Mouse (Mus musculus) cerebellum, adult 2 months (tissue): ENCODE data around the gene Lypd1. TPM values are rescaled to one million over a fixed set of nuclear protein-coding genes. Genes with fewer than 3 reads are reported as not detected.

Experiments
- DNase-seq, 2 experiments: peaks; one replicate each; pipeline ENCODE4 v3.0.0; 2021
- H3K27ac ChIP-seq: fragments of 200-500 bp; 2 replicates; pipeline ENCODE4 v1.5.1; 2012; ENCODE audit warnings: low read length, control low read depth, inconsistent platforms; ENCODE audit not compliant: insufficient read depth
- H3K27me3 ChIP-seq: fragments of 200-500 bp; 2 replicates; pipeline ENCODE4 v1.6.1; 2012; ENCODE audit warnings: inconsistent platforms, mild to moderate bottlenecking, low read length, moderate library complexity; ENCODE audit not compliant: control insufficient read depth, insufficient read depth
- H3K4me1 ChIP-seq: fragments of 200-500 bp; 2 replicates; pipeline ENCODE4 v1.6.1; 2011; ENCODE audit warnings: low read length; ENCODE audit not compliant: control insufficient read depth, insufficient read depth
- H3K4me3 ChIP-seq: fragments of 200-500 bp; replicated peaks from 2 replicates; pipeline ENCODE3; 2011; ENCODE audit warnings: mild to moderate bottlenecking, low read depth, low read length, control low read depth; ENCODE audit not compliant: insufficient read depth
- CTCF ChIP-seq: fragments of 200-500 bp; IDR thresholded peaks from 2 replicates; pipeline ENCODE4 v1.5.1; 2011; ENCODE audit warnings: low read depth, mild to moderate bottlenecking, control low read depth, low read length, moderate library complexity, borderline replicate concordance; ENCODE audit not compliant: insufficient read depth
- POLR2A ChIP-seq: fragments of 200-500 bp; IDR thresholded peaks from 2 replicates; pipeline ENCODE4 v1.6.1; 2011; ENCODE audit warnings: low read length, control low read depth, borderline replicate concordance; ENCODE audit not compliant: insufficient read depth
- WGBS: fragments of 180-500 bp; shearing (Covaris S2); methylation state at CpG from one replicate; pipeline ENCODE4 v1.1.7; 2018; 5-methylcytosine and 5-hydroxymethylcytosine counted together
- polyA plus RNA-seq: library from polyadenylated mRNA; depleted of rRNA; stranded (reverse); fragments of >200 nt; gene quantifications from 2 replicates; pipeline ENCODE4 v1.2.3, GENCODE M21; 2012; rRNA removed

Lypd1 gene
- 33.3 and 40.0 TPM in 2 replicates for polyA plus RNA-seq

DNA sequence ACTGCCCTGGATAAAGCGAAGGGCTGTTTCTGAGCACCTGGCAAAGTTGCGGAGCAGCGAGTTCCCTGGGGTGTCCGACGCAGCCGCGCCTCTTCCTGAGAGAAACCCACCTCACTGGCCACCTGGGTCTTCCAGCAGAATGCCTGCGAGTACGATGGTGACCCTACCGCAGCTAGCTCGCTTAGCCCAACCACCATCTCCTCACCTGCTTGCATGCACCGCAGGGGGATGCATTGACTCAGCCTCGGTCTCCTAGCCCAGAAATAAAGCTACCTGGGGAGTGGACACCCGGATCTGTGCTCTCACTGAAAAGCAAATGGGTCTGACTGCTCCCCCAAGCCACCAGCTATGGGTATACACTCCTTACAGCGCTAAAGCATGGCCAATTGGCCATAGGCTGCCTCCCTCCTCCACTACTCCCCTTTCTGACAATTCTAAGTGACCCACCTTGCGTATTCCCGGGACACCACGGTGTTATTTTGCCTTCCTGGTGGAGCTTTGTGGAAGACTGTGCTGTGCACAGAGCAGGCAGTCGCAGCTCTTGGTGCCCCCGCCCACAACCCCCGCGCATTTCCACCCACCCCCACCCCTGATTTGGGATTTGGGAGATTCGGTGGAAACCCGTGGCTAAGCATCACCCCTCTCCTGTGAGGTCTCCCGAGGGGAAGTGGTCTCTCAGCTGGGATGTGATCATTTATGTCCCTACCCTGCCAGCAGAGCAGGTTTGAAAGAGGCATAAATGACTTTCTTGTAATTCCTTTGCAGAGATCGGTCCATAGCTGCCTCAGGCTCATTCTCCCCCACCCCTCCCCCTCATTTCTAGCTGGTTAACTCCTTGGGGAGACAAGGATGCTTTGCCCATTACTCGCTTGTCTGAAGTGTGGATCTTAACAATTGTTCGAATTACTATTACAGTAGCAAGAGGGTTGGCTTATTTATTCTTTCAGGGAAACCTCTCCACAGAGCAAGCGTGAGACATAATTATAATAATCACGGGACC lies at the start of gene Lypd1:
Gene Lypd1, minus strand, starts transcription at position 501 of the 1,000 bp plus-strand sequence.
- Histone ChIP-seq H3K27ac (no peak within 1 kb of the TSS), H3K27me3 (no peaks in the 10 kb centered on the region; the same call in 1 of the 2 replicates), H3K4me3 (peak within 1 kb of the TSS; percentile 11), H3K4me1 (no peaks in the 10 kb centered on the region)
- 11% methylated on average over 30 of the region's 30 CpGs for WGBS
- DNase-seq: peak in 1 of 2 experiments; percentile 10
- TF ChIP-seq POLR2A (no peak), CTCF (no peak)

DNA sequence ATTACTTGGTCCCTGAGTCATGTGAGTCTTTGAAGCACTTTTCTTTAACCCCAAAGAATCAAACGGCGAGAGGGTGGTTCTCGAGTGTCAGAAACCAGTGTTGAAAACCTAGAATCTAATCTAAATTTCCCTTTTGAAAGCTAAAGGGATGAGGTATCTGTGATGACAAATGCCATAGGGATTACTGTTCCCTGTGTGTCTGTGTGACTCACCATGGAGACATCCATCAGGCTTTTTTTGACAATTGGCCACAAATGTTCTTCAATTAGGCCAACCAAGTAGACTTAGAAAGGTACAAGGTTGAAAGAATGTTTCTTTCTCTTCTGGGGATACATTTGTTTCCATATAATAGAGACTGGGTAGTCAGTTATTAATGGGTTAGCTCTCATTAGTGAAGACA lies 38.1 kb upstream of the Lypd1 start:
- WGBS: 92% methylated on average over 3 of the region's 3 CpGs
- no peak for DNase-seq

DNA sequence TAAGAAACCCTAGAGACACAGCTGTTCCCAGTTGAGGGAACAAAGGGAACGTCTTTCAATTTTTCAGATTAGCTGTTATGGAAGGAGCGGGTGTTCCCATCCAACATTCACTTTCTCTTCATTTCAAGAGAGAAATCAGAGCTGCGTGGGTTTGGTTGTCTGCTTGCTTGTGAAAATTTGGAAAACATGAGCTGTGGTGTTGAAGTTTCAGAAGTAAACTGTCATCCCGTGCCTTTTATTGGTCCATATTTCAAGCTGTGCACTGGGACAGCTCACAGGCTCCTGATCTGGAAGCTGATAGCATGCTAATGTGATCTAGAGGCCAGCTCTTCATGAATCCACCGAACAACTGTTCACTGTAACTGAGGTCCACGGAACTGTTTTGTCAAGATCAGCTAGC lies 36.2 kb upstream of the Lypd1 start:
- no peak for TF ChIP-seq CTCF
- TF ChIP-seq POLR2A: no peak
- H3K27me3 ChIP-seq: no peaks in the 10 kb centered on the region
- 63% methylated on average over 6 of the region's 6 CpGs for WGBS
- H3K4me1 ChIP-seq: no peaks in the 10 kb centered on the region
- no peak overlapping the region for H3K27ac ChIP-seq
- H3K4me3 ChIP-seq: no peak overlapping the region
- DNase-seq: no peak

More for the DNA sequence above, 38.1 kb upstream of the Lypd1 start:
- Histone ChIP-seq H3K27ac (no peak overlapping the region), H3K4me3 (no peak overlapping the region), H3K27me3 (no peaks in the 10 kb centered on the region), H3K4me1 (no peaks in the 10 kb centered on the region)
- TF ChIP-seq POLR2A (no peak), CTCF (no peak)

DNA sequence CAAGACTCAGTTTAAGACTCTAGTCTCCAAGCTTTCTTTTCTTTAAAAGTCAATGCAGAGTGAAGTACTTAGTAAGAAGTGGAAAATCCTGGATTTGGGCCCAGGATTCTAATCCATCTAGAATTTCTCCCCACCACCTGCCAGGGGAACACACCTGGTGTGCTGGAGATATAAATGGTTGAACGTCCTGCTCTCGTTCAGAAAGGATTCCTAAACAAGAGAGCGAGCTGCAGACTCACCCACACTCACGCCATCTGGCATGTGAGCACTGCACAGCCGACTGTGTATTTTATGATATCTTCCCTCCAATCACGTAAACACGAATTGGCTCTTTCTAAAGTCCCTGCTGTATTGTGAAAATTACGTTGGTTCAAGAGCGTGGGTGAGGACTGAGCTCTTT lies 32.2 kb upstream of the Lypd1 start:
- Histone ChIP-seq H3K4me3 (no peak overlapping the region), H3K4me1 (no peaks in the 10 kb centered on the region), H3K27ac (no peak overlapping the region), H3K27me3 (no peaks in the 10 kb centered on the region)
- no peak for DNase-seq
- TF ChIP-seq POLR2A (no peak), CTCF (no peak)
- 30% methylated on average over 9 of the region's 9 CpGs for WGBS

DNA sequence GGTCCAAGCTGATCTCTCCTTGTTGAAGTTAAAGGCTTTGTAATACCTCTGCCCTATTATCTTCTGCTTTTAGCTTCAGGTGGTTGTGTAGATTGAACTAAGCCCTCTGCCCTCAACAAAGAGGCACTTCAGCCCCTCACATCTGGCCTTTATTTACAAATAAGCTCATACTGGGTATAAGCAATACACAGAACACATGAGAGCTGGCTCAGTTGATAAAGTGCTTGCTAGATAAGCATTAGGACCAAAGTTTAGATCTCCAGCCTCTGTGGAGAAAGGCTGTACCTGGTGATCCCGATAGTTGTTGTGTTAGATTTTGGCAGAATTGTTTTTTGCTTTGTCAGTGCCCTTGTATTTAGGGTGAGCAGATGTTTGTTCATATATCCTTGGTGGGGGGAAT lies 30.4 kb upstream of the Lypd1 start:
- Histone ChIP-seq H3K4me1 (no peaks in the 10 kb centered on the region), H3K27me3 (no peaks in the 10 kb centered on the region), H3K27ac (no peak overlapping the region), H3K4me3 (no peak overlapping the region)
- 98% methylated on average over 1 of the region's 1 CpGs for WGBS
- TF ChIP-seq CTCF (no peak), POLR2A (no peak)
- DNase-seq: no peak

DNA sequence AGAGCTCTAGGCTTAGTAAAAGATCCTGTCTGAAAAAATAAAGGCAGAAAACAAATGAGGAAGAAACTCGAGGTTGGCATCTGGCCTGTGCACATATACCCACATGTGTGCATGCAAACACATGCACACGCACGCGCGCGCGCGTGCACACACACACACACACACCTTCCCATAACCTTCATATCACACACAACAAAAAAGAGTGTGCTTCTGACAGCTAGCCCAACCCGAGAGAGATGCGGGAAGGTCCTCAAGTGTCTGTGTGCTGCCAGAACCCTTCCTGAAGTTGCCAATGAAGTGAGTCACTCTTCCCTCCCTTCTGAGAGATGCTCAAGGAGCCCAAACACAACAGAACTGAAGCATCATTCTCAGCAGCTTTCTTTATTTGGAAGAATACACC lies 12.6 kb upstream of the Lypd1 start:
- no peak overlapping the region for H3K4me3 ChIP-seq

DNA sequence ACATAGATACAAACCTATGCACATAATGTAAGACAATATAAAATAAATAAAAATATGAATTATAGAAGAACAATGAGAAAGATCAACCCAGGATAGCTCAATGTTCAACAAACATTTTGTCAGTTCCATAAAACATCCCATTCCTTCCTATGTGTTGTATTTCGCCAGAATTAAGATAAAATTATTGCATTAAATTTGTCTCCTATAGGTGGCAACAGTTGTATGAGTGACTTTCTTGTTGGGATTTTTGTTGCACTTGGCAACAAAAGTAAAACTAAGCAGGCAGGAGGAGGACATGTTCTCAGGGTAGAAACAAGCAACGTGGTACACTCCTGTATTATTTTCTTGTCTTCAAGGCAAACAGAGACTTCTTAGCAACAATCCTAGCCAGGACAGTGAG lies 10.2 kb upstream of the Lypd1 start:
- 53% methylated on average over 2 of the region's 2 CpGs for WGBS

More for the DNA sequence above, 12.6 kb upstream of the Lypd1 start:
- Histone ChIP-seq H3K4me1 (no peaks in the 10 kb centered on the region), H3K27ac (no peak overlapping the region), H3K27me3 (no peaks in the 10 kb centered on the region; the same call in 1 of the 2 replicates)
- WGBS: 92% methylated on average over 10 of the region's 10 CpGs
- no peak for TF ChIP-seq POLR2A
- TF ChIP-seq CTCF: no peak
- DNase-seq: no peak

DNA sequence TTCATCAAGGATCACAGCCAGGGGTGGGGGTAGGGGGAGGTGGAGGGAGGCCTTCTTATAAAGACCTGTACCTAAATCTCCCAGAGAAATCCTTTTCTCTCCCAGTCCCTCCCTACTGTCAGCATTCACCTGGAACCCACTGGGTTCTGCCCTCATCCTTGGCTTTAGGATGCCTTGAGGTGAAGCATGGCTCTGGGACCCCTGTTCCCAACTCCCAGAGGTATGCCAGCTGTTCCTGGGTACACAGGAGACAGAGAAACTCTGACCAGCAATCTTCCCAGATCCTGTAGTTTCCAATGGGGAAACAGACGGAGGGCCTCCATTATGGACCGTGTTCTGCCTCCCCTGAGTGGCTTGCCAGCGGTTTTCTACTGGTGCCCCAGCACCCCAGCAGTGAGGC lies 7.8 kb upstream of the Lypd1 start:
- no peaks in the 10 kb centered on the region; the same call in 1 of the 2 replicates for H3K27me3 ChIP-seq
- H3K4me1 ChIP-seq: no peaks in the 10 kb centered on the region
- H3K4me3 ChIP-seq: no peak overlapping the region
- no peak for DNase-seq
- no peak overlapping the region for H3K27ac ChIP-seq
- TF ChIP-seq POLR2A (no peak), CTCF (no peak)
- 92% methylated on average over 3 of the region's 3 CpGs for WGBS

More for the DNA sequence above, 10.2 kb upstream of the Lypd1 start:
- no peaks in the 10 kb centered on the region; the same call in 1 of the 2 replicates for H3K27me3 ChIP-seq
- H3K4me3 ChIP-seq: no peak overlapping the region
- H3K4me1 ChIP-seq: no peaks in the 10 kb centered on the region
- no peak for TF ChIP-seq CTCF
- no peak for TF ChIP-seq POLR2A
- DNase-seq: no peak
- H3K27ac ChIP-seq: no peak overlapping the region
